12 mouse cellular contexts compared by ENCODE assay signal in genomic region chr2:11187166-11187565, GRCm38 (mm10). TPM values are rescaled to one million over a fixed set of nuclear protein-coding genes. Genes with fewer than 3 reads are reported as not detected.
DNase-seq lines count a peak whose midpoint lies in the region; ATAC-seq lines count a peak whose summit lies in the region.
"Had no signal": no experiment of that assay in that cellular context is flagged by ENCODE, and none has a peak within 500 bp of the region (broad histone marks: within the 10 kb centered on the region; RNA-seq: fewer than 3 reads in every experiment).

No protein-coding gene starts in this region.

- no peak overlapping the region for H3K9ac ChIP-seq in liver, embryonic 15.5 days
- H3K9ac ChIP-seq in midbrain, embryonic 13.5 days (replicated peaks), result no peak overlapping the region
- H3K9ac ChIP-seq: embryonic facial prominence, embryonic 13.5 days; midbrain, embryonic 15.5 days had no signal

- 10% methylated on average over 2 of the region's 2 CpGs for WGBS in liver, embryonic 15.5 days (ENCODE audit: insufficient replicate concordance)
- WGBS in midbrain, embryonic 13.5 days, result 86% methylated on average over 2 of the region's 2 CpGs

- peak; percentile 91 for DNase-seq in CD4-positive helper T cell, adult 2 months (ENCODE audit: low read depth, low spot score)
- peak; percentile 91 for DNase-seq in MEL-GATA-1-ER (ENCODE audit: extremely low read depth, low read depth)
- peak; percentile 72 to 78 for DNase-seq in spleen, postnatal 36 days (ENCODE audit: low spot score in 2 of 2)
- DNase-seq in gastrocnemius, postnatal 4 days (ENCODE audit: low spot score in 2 of 2), result no peak
- DNase-seq in urinary bladder, postnatal 36 days (ENCODE audit: low spot score in 2 of 2), result no peak
- DNase-seq: adrenal gland, adult 8-10 months; cerebellum, adult 18-20 months had no signal

- peak; percentile 25; the same call in 1 of the 2 replicates for ATAC-seq in liver, embryonic 15.5 days (ENCODE audit: insufficient read depth)
- no peak for ATAC-seq in midbrain, embryonic 13.5 days
- ATAC-seq: midbrain, embryonic 15.5 days had no signal

- H3K27me3 ChIP-seq in liver, embryonic 15.5 days, result no peaks in the 10 kb centered on the region
- H3K27me3 ChIP-seq in midbrain, embryonic 13.5 days, result peaks cover 21% of the 10 kb centered on the region
- H3K27me3 ChIP-seq: embryonic facial prominence, embryonic 13.5 days; midbrain, embryonic 15.5 days had no signal

- no peaks in the 10 kb centered on the region for H3K9me3 ChIP-seq in liver, embryonic 15.5 days (replicated peaks)
- H3K9me3 ChIP-seq in midbrain, embryonic 13.5 days, result no peaks in the 10 kb centered on the region
- H3K9me3 ChIP-seq: embryonic facial prominence, embryonic 13.5 days; heart, embryonic 10.5 days; midbrain, embryonic 15.5 days had no signal

- H3K27ac ChIP-seq in liver, embryonic 15.5 days (replicated peaks), result no peak overlapping the region
- no peak overlapping the region for H3K27ac ChIP-seq in midbrain, embryonic 13.5 days
- H3K27ac ChIP-seq: embryonic facial prominence, embryonic 13.5 days; heart, embryonic 10.5 days; midbrain, embryonic 15.5 days had no signal

- H3K36me3 ChIP-seq in liver, embryonic 15.5 days (replicated peaks), result no peaks in the 10 kb centered on the region
- H3K36me3 ChIP-seq in midbrain, embryonic 13.5 days, result no peaks in the 10 kb centered on the region
- H3K36me3 ChIP-seq: embryonic facial prominence, embryonic 13.5 days; heart, embryonic 10.5 days; midbrain, embryonic 15.5 days had no signal

- H3K4me3 ChIP-seq in liver, embryonic 15.5 days (replicated peaks), result no peak overlapping the region
- no peak overlapping the region for H3K4me3 ChIP-seq in midbrain, embryonic 13.5 days (replicated peaks)
- H3K4me3 ChIP-seq: embryonic facial prominence, embryonic 13.5 days; heart, embryonic 10.5 days; midbrain, embryonic 15.5 days had no signal

- H3K4me2 ChIP-seq in liver, embryonic 15.5 days, result no peak overlapping the region
- H3K4me2 ChIP-seq in midbrain, embryonic 13.5 days (replicated peaks), result no peak overlapping the region
- H3K4me2 ChIP-seq: embryonic facial prominence, embryonic 13.5 days; midbrain, embryonic 15.5 days had no signal

- no peaks in the 10 kb centered on the region for H3K4me1 ChIP-seq in liver, embryonic 15.5 days (replicated peaks)
- H3K4me1 ChIP-seq in midbrain, embryonic 13.5 days (replicated peaks), result no peaks in the 10 kb centered on the region
- H3K4me1 ChIP-seq: heart, embryonic 10.5 days; midbrain, embryonic 15.5 days had no signal

RNA-seq across cellular contexts. Expression of gene Prkcq, which starts 15.3 kb away (rescaled TPM):
- 2.9 and 3.0 TPM in 2 replicates for polyA plus RNA-seq in liver, embryonic 15.5 days (2015; fragmentation: Nextera tagmentation; extraction: Ambion mirVana)
- total RNA-seq in gastrocnemius, postnatal 4 days (2021), result 10 to 100 TPM; 42.4 to 46.5 TPM
- 2.7 and 2.9 TPM in 2 replicates for polyA plus RNA-seq in midbrain, embryonic 13.5 days (2015; fragmentation: Nextera tagmentation; extraction: Ambion mirVana)

Comparison
In these comparisons a context has a peak if more than half of its experiments do, and no peak if none do; other contexts are left out.
1. DNase-seq: peak in CD4-positive helper T cell, adult 2 months (single experiment), MEL-GATA-1-ER (single experiment) and spleen, postnatal 36 days (2 of 2); none in gastrocnemius, postnatal 4 days (0 of 2) and urinary bladder, postnatal 36 days (0 of 2).